Mouse (Mus musculus) liver, embryonic 14.5 days (tissue): ENCODE measurements around the gene Crebbp.

Experiments used
- CTCF ChIP-seq: IDR thresholded peaks from 2 replicates; pipeline ENCODE4 v1.5.1; 2016; ENCODE audit warnings: antibody characterized with exemption, low read depth, control low read depth
- EP300 ChIP-seq: IDR thresholded peaks from 2 replicates; pipeline ENCODE4 v1.6.1; 2016; ENCODE audit warnings: antibody characterized with exemption, low read depth

DNA sequence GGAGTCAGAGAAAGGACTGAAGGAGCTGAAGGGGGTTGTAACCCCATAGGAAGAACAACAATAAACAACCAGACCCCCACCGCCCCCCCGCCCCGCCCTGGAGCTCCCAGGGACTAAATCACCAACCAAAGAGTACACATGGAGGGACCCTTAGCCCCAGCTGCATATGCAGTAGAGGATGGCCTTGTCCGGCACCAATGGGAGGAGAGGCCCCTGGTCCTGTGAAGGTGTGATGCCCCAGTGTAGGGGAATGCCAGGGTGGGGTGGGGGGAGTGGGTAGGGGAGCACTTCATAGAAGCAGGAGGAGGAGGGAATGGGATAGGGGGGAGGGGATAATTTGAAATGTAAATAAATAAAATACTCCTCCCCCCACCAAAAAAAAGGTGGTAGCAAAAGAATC lies 15.8 kb downstream of the Crebbp start:
- TF ChIP-seq EP300 (no peak), CTCF (no peak)
